Mouse (Mus musculus) hematopoietic stem cell, adult 5-6 weeks (primary cell): ENCODE data around the gene Rcor1. TPM values are rescaled to one million over a fixed set of nuclear protein-coding genes. Genes with fewer than 3 reads are reported as not detected.
"Not testable (repeated sequence)": the region's sequence is repeated elsewhere in the genome, so short reads cannot be mapped to it uniquely, and the experiment has no call there.

Source experiments
- ATAC-seq, 2 experiments: fragments of 125-278 bp in 1 of 2; replicated peaks in 1 of 2; 2 replicates each; pipeline ENCODE4 v1.8.0; 2016 to 2017; ENCODE audit warnings: inconsistent platforms in 2 of 2, mild to moderate bottlenecking in 2 of 2, moderate number of reproducible peaks in 2 of 2, low read depth in 1 of 2, moderate TSS enrichment in 1 of 2; ENCODE audit not compliant: low FRiP score in 2 of 2, poor library complexity in 2 of 2, severe bottlenecking in 2 of 2, insufficient read depth in 1 of 2, low TSS enrichment in 1 of 2
- total RNA-seq: library from RNA; stranded (forward); fragments of 172-1452, 232-1000 nt; gene quantifications from 2 replicates; pipeline ENCODE4 v1.2.3, GENCODE M21; 2017

The Rcor1 gene
- total RNA-seq, 1 experiment from 2014 or later: 47.7 TPM

- no peak for ATAC-seq
Observed at GRCm38 (mm10) chr12:111041196-111041595, 2.0 kb downstream of the Rcor1 start.

DNA sequence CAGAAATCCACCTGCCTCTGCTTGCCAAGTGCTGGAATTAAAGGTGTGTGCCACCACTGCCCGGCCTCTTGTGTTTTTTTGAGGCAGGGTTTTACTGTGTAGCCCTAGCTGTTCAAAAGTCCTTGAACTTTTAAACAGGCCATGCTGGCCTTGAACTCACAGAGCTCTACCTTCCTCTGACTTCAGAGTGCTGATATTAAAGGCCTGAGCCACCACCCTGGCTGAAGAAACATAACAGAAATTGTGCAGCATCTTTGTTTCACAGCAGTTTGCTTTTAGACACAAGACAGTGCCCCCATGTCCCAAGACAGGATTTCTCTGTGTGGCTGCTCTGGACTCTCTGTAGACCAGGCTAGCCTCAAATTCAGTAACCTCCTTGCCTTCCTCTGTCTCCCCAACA is 3.2 kb downstream of the Rcor1 start:
- no peak for ATAC-seq

GRCm38 (mm10) chr12:111044880-111045279 is 5.7 kb downstream of the Rcor1 start:
- ATAC-seq: no peak

DNA sequence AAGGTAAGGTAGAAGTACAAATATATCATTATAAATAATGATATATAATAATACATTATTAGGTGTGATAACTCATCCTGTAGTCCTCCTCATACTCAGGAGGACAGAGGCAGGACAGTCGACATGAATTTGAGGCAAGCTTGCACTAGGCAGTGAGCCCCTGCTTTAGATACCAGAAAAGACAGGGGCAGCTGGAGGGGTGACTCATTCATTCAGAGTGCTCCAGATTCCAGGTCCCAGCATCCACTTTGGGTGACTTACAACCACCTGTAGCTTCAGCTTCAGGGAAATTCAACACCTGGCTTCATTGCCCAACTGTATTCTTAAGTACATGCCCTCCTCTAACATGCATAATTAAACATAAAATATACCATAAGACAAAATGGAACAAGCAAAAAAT is 7.7 kb downstream of the Rcor1 start:
- no peak for ATAC-seq

GRCm38 (mm10) chr12:111048201-111048600 is 9.1 kb downstream of the Rcor1 start:
- no peak for ATAC-seq

DNA sequence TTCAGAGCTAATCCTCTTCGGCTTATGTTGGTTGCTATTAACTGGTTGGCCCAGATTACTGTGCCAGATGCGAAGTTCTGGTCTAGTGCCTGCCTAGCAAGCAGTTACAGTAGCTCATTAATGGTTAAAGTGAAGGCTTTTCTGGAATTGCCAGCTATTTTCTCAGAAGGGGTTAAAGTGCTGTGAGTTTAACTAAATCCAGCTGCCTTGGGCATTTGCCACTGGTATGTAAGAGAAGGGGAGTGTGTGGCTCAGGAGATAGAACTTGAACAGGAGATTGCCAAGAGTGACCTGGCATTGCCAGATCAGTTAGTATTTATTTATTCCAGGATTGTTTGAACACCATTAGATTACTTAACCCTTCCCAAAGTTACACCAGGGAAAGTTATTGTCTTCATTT is 11.1 kb downstream of the Rcor1 start:
- no peak for ATAC-seq

GRCm38 (mm10) chr12:111063361-111063760 is 24.2 kb downstream of the Rcor1 start:
- no peak for ATAC-seq

- ATAC-seq: no peak
Observed at GRCm38 (mm10) chr12:111064220-111064619, 25.1 kb downstream of the Rcor1 start.

- no peak for ATAC-seq
Observed at GRCm38 (mm10) chr12:111065330-111065729, 26.2 kb downstream of the Rcor1 start.

GRCm38 (mm10) chr12:111067816-111068215 is 28.7 kb downstream of the Rcor1 start:
- ATAC-seq: no peak

DNA sequence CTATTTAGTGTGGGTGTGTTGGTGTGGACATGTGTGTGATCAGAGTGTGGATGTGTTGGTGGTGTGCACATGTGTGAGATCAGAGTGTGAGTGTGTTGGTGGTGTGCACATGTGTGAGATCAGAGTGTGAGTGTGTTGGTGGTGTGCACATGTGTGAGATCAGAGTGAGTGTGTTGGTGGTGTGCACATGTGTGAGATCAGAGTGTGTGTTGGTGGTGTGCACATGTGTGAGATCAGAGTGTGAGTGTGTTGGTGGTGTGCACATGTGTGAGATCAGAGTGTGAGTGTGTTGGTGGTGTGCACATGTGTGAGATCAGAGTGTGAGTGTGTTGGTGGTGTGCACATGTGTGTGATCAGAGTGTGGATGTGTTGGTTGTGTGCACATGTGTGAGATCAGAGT is 30.1 kb downstream of the Rcor1 start:
- not testable (repeated sequence) for ATAC-seq

GRCm38 (mm10) chr12:111071009-111071408 is 31.9 kb downstream of the Rcor1 start:
- ATAC-seq: no peak

GRCm38 (mm10) chr12:111071477-111072152 is 32.5 kb downstream of the Rcor1 start:
- ATAC-seq: peak; percentile 96

DNA sequence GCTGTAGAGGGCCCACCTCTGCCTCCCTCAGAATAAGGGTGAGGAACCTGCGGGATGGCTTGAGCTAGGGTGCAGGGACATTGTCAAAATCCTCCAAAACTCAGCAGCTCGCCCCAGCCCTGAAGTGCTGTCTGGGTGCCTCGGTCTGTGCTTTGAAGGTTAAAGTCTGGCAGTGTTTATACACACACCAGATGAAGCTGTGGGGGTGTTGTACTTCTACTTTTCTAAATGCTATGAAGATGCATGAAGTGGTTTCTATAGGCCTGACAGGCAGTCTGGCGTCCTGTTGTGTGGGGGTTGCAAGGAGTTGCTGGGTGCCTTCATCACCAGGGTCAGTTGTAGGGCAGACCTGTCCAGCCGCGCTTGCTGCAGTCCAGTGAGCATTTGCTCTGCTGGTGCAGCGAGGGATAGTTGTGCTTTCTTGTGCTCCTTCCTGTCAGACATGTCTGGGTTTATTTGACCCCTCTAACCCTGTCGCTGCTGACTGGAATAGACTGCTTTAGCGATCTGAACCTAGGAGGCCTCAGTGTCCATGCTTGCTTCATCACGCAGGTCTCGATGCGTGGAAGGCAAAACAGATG is 37.3 kb downstream of the Rcor1 start:
- no peak for ATAC-seq

- no peak for ATAC-seq
Observed at GRCm38 (mm10) chr12:111085579-111085978, 46.4 kb downstream of the Rcor1 start.

- ATAC-seq: no peak
Observed at GRCm38 (mm10) chr12:111087066-111087465, 47.9 kb downstream of the Rcor1 start.

- peak; percentile 77 to 86 for ATAC-seq
Observed at GRCm38 (mm10) chr12:111088186-111088585, 49.0 kb downstream of the Rcor1 start.

DNA sequence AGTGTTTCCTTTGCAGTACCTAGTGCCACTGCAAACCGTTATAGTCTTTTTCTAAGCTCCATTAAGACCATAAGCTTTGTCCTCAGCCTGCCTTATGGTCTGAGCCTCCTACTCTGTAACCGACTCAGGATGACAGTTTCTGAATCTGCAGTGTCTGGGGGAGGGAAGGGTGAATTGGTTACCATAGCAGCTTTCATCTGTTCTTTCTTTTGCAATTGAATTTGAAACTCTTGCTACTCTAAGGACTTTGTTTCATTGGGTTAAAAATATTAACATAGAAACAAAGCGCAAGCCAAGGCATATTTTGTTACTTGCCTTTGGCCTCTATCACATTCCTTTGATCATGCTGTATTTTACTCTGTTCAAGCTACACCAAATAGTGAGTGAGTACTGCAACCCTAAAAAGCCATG is 49.6 kb downstream of the Rcor1 start:
- ATAC-seq: no peak

DNA sequence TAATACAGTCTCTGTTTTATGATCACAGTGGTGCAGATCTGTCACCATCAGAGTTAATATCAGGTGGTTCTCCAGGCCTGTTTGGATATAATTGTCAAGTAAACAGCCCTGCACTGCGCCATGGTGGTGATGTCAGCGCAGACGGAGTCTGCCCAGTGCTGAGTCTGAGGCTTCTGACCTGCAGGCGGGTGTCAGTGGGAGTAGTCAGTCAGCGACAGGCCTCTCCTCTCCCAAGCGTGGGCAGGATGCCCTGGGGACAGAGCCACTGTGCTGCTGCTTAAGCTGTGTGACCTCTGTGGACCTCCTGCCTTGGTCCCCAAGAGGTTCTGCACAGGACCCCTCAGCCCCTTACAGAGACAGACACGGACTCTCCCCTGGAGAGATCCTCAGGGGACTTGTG is 50.0 kb downstream of the Rcor1 start:
- no peak for ATAC-seq
